Mouse (Mus musculus) lung, postnatal 4 days (tissue): ENCODE data around the gene Lmbr1l.
A peak's percentile ranks its signal among the peaks of the same experiment; 100 is the strongest.
"Not testable (repeated sequence)": the region's sequence is repeated elsewhere in the genome, so short reads cannot be mapped to it uniquely, and the experiment has no call there.

Experiments
- DNase-seq, 2 experiments: peaks; one replicate each; pipeline ENCODE4 v3.0.0; 2021

Lmbr1l gene

DNA sequence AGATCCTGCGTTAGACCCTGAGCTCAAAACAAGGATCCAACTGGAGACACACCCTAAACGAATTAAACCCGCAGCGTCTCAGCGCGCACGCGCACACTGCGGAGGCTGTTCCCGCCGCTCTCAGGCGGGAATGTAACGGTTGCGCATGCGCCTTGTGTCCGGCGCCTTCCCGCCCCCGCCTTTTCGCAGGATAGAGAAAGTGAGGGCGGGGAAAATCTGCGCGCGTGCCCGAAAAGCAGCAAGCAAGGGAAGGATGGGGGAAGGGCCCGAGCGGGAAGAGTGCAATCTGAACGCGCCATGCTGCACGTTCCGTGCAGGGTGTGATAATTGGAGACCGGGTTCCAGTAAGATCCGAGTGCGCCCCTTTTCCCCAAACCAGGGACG, 15.8 kb upstream of the Lmbr1l start:
- DNase-seq, result peak; percentile 96 to 97

DNA sequence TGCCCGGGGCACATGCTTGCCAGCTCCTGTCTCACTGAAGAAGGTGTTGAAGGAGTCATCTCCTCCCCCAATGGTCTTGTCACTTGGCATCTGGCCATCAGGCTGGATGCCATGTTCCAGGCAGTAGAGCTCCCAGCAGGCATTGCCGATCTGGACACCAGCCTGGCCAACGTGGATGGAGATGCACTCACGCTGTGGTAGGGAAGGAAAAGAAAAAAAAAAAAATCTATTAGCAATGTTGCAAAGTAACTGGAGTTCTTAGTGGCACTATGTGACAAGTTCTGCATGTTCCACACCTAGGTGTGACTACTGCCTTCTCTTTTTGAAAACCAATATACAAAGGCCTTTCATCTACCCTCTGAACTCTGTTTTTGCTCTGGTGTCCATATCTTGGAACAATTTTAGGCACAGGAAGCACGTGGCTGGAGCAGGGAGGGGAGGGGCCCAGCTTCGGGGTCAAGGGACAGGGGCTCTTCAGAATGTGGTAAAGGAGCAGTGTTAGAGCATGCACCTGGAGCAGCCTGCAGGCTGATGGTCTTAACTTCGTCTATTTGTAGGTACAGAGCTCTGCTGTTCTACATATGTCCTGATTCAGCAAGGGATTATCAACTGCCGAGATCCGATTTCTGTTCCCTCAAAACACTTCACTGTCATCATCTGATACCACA, 15.1 kb upstream of the Lmbr1l start:
- not testable (repeated sequence) for DNase-seq

DNA sequence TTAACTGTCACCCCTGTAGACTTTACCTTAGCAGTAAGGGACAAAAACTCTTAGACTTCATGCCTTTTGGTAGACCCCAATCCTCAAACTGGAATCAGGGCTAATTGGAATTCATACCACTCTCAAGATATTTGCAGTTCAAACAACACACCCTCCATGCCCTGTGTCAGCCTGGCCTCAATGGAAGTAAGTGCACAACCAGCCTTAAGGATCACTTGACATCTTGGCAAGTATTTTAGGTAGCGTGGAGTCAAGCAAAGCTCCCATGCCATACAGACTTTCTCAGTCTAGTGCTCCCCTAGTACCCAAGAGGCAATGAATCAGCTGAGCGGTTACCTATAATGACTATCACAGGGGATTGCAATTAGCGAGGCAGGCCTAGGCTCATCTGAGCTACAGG, 13.0 kb upstream of the Lmbr1l start:
- DNase-seq, result peak in 1 of 2 experiments; percentile 15

DNA sequence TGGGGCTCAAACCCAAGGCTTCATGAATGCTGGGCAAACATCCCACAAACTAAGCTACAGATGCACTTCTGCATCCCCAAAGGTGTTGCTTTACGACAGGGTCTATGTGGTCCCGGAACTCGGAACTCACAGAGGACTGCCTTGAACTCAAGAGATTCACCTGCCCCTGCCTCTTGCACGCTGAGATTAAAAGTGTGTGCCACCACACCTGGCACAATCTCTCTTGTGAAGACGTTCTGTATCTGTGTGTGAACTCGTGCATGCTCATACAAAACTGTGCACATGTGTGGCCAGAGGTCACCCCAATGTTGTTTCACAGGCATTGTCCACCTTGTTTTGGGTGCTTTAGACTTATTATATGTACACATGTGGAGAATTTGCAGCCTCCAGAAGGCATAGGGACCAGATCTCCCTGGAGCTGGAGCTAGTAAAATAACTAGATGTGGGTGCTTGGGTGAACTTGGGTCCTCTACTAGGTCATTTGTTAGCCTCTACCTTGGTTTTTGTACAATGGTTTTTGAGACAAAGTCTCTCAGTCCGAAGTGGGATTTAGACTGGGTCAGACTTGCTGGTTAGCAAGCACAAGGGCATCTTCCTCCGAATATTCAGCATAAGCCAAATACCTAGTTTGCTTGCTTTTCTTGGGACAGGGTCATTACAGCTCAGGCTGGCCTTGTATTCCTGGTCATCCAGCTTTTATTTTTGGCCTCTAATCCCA, 12.1 kb upstream of the Lmbr1l start:
- no peak for DNase-seq

DNA sequence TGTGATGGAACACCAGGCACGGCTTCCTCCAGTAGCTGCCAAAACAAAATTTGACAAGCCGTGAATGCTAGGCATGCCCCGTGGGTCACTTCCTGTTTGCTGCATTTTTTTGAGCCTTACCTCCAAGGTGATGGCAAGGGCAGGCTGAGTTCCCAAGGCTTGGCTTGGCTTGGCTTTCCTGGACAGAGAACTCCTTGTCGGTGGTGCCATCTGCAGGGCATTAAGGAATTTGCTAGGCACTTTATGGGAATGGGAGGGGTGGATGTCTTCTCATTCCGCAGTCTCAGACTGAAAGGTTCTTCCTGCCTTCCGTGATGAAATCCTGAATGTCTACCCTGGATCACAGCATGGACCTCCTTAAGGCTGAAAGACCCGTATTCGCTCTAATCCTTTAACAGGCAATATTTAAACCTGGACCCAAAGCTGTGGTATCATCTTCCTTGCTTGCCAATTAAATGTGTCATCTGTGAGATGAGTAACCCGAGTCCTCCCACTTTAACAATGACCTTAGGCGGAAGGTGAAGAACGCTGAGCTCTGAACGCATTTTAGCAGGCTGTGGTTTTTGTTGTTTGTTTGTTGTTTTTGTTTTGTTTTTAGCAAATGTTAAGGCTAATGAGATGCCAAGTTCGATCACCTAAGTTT, 10.7 kb upstream of the Lmbr1l start:
- DNase-seq, result peak; percentile 77 to 83

DNA sequence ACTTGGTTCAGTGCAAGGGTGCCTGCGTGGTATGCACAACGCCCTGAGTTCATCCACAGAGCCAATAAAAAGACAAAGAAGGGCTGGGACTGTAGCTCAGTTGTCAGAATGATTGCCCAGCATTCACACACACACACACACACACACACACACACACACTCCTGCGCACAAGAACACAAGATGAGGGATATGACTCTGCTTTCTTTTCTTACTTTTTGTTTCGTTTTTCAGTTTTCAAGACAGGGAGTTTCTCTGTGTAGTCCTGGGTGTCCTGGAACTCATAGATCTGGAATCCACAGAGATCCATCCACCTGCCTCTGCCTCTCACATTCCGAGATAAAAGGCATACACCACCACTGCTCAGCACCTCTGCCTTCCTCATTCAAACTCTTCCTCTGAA, 9.5 kb upstream of the Lmbr1l start:
- no peak for DNase-seq

DNA sequence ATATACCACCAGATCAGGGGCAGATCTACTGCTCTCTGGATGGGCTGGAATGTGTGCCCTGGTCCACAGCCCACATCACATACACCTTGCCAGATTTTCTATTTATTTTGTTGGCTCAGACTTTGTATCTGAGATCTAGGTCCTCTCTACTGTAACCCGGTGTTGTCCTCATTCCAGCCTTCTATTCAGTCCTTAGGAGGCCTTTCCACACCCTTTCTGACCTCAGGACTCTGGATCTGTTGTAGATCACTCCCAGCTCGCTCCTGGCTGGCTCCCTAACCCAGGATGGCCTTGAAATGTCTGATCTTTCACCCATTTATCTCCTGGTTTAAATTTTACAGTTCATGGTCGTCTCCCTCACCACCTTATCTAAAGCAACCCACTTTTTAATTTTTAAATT, 6.7 kb upstream of the Lmbr1l start:
- DNase-seq, result no peak

DNA sequence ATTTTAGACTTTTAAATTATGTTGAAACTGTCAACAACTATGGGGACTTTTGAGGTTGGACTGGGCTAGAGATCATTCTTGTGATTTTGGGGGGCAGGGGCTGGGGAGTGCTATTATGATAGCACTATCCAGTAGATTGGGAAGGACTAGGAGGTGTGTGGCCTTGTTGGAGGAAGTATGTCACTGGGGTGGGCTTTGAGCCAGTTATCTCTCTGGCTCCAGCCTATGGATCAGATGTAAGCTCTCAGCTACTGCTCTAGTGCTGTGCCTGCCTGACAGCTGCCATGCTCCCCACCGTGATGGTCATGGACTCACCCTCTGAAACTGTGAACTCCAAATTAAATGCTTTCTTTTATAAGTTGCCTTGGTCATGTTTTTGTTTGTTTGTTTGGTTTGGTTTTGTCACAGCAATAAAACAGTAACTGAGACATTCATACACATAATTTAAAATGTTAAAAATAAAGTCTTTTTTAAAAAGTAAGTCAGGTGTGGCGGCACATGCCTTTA, 5.1 kb upstream of the Lmbr1l start:
- no peak for DNase-seq

DNA sequence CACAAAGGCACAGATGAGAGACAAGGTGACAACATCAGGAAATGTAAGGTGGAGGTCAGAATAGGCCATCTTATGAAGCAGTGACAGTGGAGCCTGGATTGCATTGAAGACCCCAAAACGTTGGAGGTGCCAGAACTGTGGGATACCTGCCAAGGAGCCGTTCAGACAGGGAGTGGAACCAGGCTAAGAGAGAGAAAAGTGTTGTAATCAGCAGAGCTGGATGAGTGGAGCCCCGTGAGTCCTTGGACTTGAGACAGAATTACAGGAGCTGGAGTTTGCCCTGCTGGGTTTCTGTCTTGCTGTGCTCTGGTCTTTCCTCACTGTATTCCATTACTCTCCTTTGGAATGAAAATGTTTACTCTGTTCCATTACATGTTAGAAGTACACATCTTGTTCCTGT, 4.5 kb upstream of the Lmbr1l start:
- peak in 1 of 2 experiments; percentile 13 for DNase-seq

DNA sequence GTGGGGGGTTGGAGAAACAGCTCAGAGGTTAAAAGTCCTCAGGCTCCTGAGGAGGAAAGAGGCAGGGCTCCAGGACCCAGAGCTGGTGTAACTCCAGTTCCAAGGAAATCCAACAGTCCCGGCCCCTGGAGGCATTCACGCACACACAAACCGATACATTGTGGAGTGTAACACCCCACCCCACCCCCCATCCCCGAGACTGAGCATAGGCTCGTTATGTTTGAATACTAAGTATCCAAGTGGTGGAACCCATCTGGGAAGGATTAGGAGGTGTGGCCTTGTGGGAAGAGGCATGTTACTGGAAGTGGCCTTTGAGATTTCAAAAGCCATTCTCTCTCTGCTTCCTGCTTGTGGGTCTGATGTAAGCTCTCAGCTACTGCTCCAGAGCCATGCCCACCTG, 3.5 kb upstream of the Lmbr1l start:
- no peak for DNase-seq

DNA sequence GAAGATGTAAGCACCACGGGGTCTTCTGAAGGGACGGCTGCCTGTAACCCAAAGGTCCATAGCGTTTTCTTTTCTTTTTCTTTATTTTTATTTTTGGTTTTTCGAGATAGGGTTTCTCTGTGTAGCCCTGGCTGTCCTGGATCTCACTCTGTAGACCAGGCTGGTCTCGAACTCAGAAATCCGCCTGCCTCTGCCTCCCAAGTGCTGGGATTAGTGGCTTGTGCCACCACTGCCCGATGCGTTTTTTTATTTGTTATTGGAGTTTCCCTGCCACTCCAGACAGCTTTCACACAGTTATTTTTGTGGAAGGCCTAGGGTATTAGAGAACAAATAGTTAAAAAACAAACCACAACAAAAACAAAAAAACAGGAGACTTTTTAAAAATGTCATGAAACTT, 466 bp upstream of the Lmbr1l start:
- not testable (repeated sequence) for DNase-seq

DNA sequence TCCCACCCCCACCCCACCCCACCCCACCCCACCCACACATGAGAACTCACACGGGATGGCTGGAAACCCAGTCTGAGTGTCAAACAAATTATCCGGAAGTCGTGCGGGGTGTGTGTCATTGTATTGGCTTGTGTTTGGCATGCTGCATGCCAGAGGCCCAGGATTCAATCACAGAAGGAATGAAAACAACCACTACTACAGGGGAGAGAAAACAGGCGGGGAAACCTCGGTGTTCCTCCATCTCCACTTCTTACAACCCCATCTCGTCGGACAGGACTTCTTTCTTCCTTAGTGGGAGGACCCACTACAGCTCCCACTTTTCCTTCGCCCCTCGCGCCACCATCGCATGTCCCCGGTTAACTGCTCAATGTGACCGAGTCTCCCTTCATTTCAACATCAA, 940 bp downstream of the Lmbr1l start:
- DNase-seq, result peak; percentile 30 to 34

DNA sequence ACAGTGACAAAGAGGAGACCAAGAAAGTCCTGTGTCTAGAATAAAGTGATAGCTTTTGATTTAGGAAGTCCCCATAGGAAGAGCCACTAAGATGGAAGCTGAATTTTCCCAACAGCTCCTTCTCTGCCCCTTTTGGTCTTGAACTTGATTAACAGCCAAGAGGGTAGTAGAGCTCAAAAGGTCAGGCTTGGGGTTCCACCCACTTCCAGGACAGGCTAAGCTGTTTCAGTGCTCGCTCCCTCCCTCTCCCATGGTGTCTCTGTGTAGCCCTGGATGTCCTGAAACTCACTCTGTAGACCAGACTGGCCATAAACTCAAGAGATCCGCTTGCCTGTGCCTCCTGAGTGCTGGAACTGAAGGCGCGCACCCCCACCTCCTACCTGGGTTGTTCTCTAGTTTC, 2.0 kb downstream of the Lmbr1l start:
- DNase-seq, result no peak

DNA sequence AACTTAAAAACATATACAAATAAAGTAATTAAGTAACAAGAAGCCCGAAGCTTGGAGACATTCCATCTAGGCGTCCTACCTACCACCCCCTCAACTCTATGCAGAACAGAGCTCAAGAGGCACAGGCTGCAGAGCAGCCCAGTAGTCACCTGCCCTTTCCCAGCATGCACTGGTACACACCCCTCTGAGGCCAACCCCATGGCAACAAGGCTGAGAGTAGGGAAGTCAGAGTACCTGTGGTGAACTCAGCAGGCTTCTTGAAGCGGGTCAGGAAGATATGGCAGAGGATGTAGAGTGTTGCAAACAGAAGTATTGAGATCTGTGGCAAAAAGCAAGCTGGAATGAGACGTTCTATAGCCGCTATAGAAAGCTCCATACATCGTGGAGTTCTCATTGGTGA, 3.1 kb downstream of the Lmbr1l start:
- DNase-seq, result no peak

DNA sequence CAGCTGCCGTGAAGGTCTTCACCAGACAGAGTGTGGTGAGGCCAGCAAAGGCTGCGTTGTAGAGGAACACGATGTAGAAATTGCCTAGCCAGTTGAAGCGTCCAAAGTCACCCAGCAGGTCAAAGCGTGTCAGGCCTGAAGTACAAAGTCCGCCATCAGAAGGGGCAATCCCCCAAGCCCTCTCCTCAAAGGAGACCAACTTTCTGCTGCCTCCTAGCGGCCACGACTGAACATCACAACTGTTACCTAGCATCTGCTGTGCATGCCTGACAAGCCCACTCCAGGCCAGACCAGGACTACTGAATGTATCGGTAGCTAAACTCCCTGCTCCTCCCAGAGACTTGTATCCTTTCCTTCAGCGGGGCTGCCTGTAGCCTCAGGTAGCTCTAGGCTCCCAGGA, 13.3 kb downstream of the Lmbr1l start:
- peak; percentile 32 to 56 for DNase-seq

DNA sequence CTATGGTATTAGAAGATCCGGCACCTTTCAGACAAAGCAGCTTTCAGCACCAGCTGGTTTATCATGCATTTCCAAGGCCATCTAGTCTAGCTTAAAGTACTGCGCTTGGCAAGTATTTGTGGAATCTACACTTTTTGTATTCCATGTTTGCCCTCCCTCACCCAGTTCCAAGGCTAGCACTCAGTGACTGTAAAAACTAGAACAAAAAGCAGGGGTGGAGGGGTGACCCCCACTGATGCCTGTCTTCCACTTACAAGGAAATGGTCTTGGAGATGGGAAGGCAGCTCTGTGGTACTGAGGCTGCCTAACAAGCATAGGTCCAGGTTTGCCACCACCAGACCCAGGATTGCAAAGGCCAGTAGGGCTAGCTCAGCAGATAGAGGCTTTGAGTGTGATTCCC, 15.4 kb downstream of the Lmbr1l start:
- DNase-seq, result no peak

DNA sequence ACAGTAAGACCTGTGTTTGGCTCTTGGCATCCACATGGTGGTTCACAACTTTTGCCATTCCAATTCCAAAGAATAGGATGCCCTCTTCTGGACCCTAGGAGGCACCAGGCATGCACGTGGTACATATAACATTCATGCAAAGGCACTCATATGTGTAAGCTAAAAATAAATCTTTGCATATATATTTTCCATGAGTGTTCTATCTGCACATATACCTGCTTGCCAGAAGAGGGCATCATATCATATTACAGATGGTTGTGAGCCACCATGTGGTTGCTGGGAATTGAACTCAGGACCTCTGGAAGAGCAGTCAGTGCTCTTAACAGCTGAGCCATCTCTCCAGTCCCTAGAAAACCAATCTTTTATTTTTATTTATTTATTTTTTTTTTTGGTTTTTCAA, 16.5 kb downstream of the Lmbr1l start:
- no peak for DNase-seq

DNA sequence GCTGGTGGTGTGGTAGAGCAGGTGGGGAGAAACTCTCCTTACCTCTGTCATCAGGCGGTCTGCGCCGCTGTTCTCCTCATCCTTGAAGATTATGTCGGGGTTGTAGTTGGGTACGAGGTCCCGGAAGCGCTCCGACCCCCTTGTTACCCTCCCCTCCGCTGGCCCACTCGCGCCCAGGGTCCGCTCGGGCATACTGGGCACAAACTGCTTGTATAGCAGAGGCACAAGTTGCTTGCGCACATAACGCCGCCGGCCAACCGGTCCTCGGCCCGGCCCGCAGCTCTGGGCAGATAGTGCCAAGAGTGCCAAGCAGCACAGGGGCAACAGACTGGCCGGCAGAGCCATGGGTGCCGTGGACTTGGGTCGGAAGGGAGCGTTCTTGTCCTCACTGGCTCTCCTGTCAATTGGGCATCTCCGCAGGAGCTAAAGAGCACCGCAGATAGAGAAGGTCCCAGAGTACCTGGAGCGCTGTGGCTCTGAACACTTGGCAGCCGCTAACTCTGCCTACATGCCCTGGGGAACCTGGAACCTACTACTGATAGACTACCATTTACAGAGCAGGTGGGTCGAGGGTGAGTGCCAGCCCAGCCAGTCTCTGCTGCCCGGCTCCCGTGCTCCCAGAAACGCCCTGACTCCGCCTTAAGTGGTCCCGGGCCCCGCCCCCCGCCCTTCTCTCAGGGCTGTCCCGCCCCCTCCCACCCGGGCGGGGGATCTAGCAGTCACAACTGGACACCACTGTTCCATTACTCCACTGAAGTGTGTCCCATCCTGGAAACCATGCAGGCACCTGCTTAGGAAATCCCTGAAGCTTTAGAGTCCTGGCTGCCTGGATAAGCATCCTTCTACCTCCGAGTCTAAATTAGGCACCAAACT, 19.9 kb downstream of the Lmbr1l start, which contains the start of gene Dhh:
TSS of gene Dhh (minus strand) at position 613 of the 873 bp plus-strand sequence.
- peak; percentile 49 to 67 for DNase-seq

DNA sequence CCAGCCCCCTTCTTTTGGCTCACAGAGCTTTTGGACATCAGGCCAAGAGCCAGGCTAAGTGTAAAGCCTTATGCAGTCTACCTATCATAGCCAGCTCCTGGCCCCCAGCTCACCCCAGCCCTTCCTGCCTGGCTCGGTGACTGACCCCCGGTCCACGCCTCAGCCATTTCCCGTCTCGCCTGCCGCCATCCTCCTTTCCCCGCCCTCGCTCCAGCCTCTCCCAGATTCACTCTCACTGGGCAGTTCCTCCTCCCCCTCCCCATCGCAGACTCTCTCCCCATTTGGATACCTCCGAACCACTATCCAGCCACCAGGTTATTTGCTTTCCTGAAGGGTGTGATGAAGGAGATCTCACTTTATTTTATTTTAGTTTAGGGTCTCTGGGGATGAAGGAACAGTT, 20.5 kb downstream of the Lmbr1l start:
- DNase-seq, result peak; percentile 74 to 80

DNA sequence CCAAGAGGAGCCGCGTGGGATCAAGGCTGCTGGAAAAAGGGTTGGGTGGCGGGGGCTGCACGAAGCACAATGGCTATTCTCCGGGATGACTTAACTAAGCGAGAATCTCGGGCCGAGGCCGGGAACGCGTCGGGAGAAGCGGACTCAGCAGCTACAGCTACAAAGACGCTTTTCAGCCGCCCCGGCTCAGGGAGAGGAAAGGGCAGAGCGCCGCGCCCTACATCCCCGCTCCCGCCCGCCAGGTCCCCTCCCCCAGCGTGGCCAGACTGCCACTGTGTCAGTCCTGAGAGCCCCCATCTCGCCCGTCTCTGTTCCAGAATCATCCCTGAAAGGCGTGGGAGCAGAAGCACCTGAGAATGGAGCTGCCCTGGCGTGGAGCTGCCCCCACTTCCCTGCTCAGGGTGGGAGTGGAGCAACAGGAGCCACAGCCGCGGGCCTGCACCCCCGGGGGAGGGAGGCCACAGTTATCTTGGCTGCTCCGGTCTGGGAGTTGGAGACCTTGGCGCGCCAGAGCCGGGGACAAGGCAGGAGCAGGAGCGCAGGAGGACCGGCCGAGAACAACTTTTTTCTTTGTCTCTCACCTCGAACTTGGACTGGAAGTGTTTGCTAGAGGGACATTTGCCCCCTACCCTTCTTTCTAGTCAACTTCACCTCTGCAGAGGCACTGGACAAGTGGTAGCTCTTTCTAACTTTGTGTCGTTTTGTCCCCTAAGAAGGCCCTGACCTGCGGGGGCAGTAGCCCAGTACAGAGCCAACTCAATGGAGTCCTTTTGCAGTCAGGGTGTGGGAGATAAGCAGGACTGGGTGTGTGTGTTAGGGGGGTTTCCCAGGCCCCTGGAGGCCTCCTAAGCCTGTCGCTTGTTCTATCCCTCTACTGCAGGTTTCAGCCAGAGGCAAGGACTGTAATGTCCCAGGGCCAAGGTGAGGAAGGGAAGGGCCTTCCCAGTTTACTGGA, 22.1 kb downstream of the Lmbr1l start:
- DNase-seq, result peak; percentile 70 to 79

DNA sequence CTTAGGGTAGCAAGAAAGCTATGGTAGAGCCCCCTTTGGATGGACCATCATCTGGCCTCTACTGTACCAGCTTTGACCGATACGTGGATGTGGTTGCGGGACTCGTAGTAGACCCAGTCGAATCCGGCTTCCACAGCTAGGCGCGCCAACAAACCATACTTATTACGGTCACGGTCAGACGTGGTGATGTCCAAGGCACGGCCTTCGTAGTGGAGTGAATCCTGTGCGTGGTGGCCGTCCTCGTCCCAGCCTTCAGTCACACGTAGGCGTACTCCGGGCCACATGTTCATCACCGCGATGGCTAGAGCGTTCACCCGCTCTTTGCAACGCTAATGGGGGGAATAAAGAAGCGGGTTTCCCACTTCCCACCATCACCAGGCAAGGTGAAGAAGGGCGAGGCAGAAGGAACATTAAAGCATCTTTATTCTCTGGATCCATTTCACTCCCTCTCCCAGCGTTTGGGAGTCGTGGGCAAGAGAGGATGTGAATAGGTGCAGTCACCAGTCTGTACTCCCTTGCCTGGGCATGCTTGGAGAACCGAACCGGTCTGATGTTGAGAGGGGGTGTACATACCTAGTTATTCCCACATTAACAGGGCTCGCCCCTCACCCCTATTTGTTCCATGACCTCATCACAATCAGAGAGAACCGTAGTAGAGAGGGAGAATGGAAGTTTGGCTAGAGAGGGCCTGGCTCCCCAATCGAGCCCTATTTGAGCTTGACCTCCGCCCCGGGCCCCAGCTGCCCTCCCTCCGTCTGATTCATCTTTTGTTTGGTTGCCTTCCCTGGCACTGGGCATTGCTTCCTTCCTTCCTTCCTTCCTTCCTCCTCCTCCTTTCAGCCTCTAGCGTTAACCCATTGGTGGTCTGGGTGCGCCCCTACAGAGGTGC, 23.0 kb downstream of the Lmbr1l start:
- DNase-seq, result no peak
